Mouse (Mus musculus): Measurements from ENCODE around the gene Hivep3. TPM values are rescaled to one million over a fixed set of nuclear protein-coding genes. Genes with fewer than 3 reads are reported as not detected.

Gene Hivep3
- polyA plus RNA-seq, 1 experiment from 2014 or later = 8.2 TPM

GRCm38 (mm10) chr4:119989031-119989693, 255.6 kb downstream of the Hivep3 start:
- Histone ChIP-seq H3K27ac (replicated peaks; ENCODE audit: low read depth, low read length) (no peak overlapping the region), H3K9me3 (ENCODE audit: control insufficient read depth, low read length) (no peaks in the 10 kb centered on the region), H3K4me1 (ENCODE audit: control insufficient read depth, insufficient read depth, low read length) (no peaks in the 10 kb centered on the region), H3K4me2 (ENCODE audit: low read depth, low read length) (no peak overlapping the region), H3K27me3 (replicated peaks; ENCODE audit: control insufficient read depth, insufficient read depth, low read length) (no peaks in the 10 kb centered on the region), H3K36me3 (ENCODE audit: control insufficient read depth, insufficient read depth, low read length) (no peaks in the 10 kb centered on the region), H3K4me3 (ENCODE audit: low read depth, low read length) (no peak overlapping the region), H3K9ac (ENCODE audit: low read depth, low read length) (no peak overlapping the region)
- 70% methylated on average over 3 of the region's 3 CpGs for WGBS
- ATAC-seq (ENCODE audit: low read depth) (no peak), DNase-seq (ENCODE audit: low spot score) (no peak)

- H3K27me3 ChIP-seq (replicated peaks; ENCODE audit: control insufficient read depth, insufficient read depth, low read length) = no peaks in the 10 kb centered on the region
- WGBS = 78% methylated on average over 3 of the region's 3 CpGs
- no peak overlapping the region for H3K9ac ChIP-seq (ENCODE audit: low read depth, low read length)
- no peaks in the 10 kb centered on the region for H3K4me1 ChIP-seq (ENCODE audit: control insufficient read depth, insufficient read depth, low read length)
- H3K27ac ChIP-seq (replicated peaks; ENCODE audit: low read depth, low read length) = no peak overlapping the region
- H3K4me2 ChIP-seq (ENCODE audit: low read depth, low read length) = no peak overlapping the region
- no peaks in the 10 kb centered on the region for H3K9me3 ChIP-seq (ENCODE audit: control insufficient read depth, low read length)
- DNase-seq (ENCODE audit: low spot score) = no peak
- ATAC-seq (ENCODE audit: low read depth) = no peak
- no peaks in the 10 kb centered on the region for H3K36me3 ChIP-seq (ENCODE audit: control insufficient read depth, insufficient read depth, low read length)
- H3K4me3 ChIP-seq (ENCODE audit: low read depth, low read length) = no peak overlapping the region
Measured at GRCm38 (mm10) chr4:119990346-119990745, 256.8 kb downstream of the Hivep3 start.

GRCm38 (mm10) chr4:119990841-119991240, 257.3 kb downstream of the Hivep3 start:
- Histone ChIP-seq H3K27ac (replicated peaks; ENCODE audit: low read depth, low read length) (no peak overlapping the region), H3K9ac (ENCODE audit: low read depth, low read length) (no peak overlapping the region), H3K4me1 (ENCODE audit: control insufficient read depth, insufficient read depth, low read length) (no peaks in the 10 kb centered on the region), H3K4me2 (ENCODE audit: low read depth, low read length) (no peak overlapping the region), H3K9me3 (ENCODE audit: control insufficient read depth, low read length) (no peaks in the 10 kb centered on the region), H3K4me3 (ENCODE audit: low read depth, low read length) (no peak overlapping the region), H3K27me3 (replicated peaks; ENCODE audit: control insufficient read depth, insufficient read depth, low read length) (no peaks in the 10 kb centered on the region), H3K36me3 (ENCODE audit: control insufficient read depth, insufficient read depth, low read length) (no peaks in the 10 kb centered on the region)
- ATAC-seq (ENCODE audit: low read depth) = no peak
- WGBS = 82% methylated on average over 3 of the region's 3 CpGs
- DNase-seq (ENCODE audit: low spot score) = no peak

- Histone ChIP-seq H3K4me1 (ENCODE audit: control insufficient read depth, insufficient read depth, low read length) (no peaks in the 10 kb centered on the region), H3K4me2 (ENCODE audit: low read depth, low read length) (no peak overlapping the region), H3K4me3 (ENCODE audit: low read depth, low read length) (no peak overlapping the region), H3K9ac (ENCODE audit: low read depth, low read length) (no peak overlapping the region), H3K9me3 (ENCODE audit: control insufficient read depth, low read length) (no peaks in the 10 kb centered on the region), H3K27me3 (replicated peaks; ENCODE audit: control insufficient read depth, insufficient read depth, low read length) (no peaks in the 10 kb centered on the region), H3K36me3 (ENCODE audit: control insufficient read depth, insufficient read depth, low read length) (no peaks in the 10 kb centered on the region), H3K27ac (replicated peaks; ENCODE audit: low read depth, low read length) (no peak overlapping the region)
- DNase-seq (ENCODE audit: low spot score) (no peak), ATAC-seq (ENCODE audit: low read depth) (no peak)
- WGBS = 60% methylated on average over 4 of the region's 4 CpGs
Measured at GRCm38 (mm10) chr4:119991758-119992157, 258.2 kb downstream of the Hivep3 start.

GRCm38 (mm10) chr4:119996377-119996776, 262.8 kb downstream of the Hivep3 start:
- Histone ChIP-seq H3K4me2 (ENCODE audit: low read depth, low read length) (no peak overlapping the region), H3K4me3 (ENCODE audit: low read depth, low read length) (no peak overlapping the region), H3K9me3 (ENCODE audit: control insufficient read depth, low read length) (no peaks in the 10 kb centered on the region), H3K27ac (replicated peaks; ENCODE audit: low read depth, low read length) (no peak overlapping the region), H3K4me1 (ENCODE audit: control insufficient read depth, insufficient read depth, low read length) (no peaks in the 10 kb centered on the region), H3K9ac (ENCODE audit: low read depth, low read length) (no peak overlapping the region), H3K27me3 (replicated peaks; ENCODE audit: control insufficient read depth, insufficient read depth, low read length) (no peaks in the 10 kb centered on the region), H3K36me3 (ENCODE audit: control insufficient read depth, insufficient read depth, low read length) (no peaks in the 10 kb centered on the region)
- DNase-seq (ENCODE audit: low spot score) = no peak
- 92% methylated on average over 1 of the region's 1 CpGs for WGBS
- ATAC-seq (ENCODE audit: low read depth) = no peak

GRCm38 (mm10) chr4:119997351-119997750, 263.8 kb downstream of the Hivep3 start:
- H3K9ac ChIP-seq (ENCODE audit: low read depth, low read length) = no peak overlapping the region
- no peaks in the 10 kb centered on the region for H3K9me3 ChIP-seq (ENCODE audit: control insufficient read depth, low read length)
- no peak for ATAC-seq (ENCODE audit: low read depth)
- no peak overlapping the region for H3K4me3 ChIP-seq (ENCODE audit: low read depth, low read length)
- DNase-seq (ENCODE audit: low spot score) = no peak
- no peak overlapping the region for H3K4me2 ChIP-seq (ENCODE audit: low read depth, low read length)
- H3K27me3 ChIP-seq (replicated peaks; ENCODE audit: control insufficient read depth, insufficient read depth, low read length) = no peaks in the 10 kb centered on the region
- whole genome bisulfite sequencing = 84% methylated on average over 7 of the region's 7 CpGs
- no peaks in the 10 kb centered on the region for H3K36me3 ChIP-seq (ENCODE audit: control insufficient read depth, insufficient read depth, low read length)
- H3K27ac ChIP-seq (replicated peaks; ENCODE audit: low read depth, low read length) = no peak overlapping the region
- no peaks in the 10 kb centered on the region for H3K4me1 ChIP-seq (ENCODE audit: control insufficient read depth, insufficient read depth, low read length)

GRCm38 (mm10) chr4:119998911-119999310, 265.3 kb downstream of the Hivep3 start:
- ATAC-seq (ENCODE audit: low read depth) = no peak
- H3K4me1 ChIP-seq (ENCODE audit: control insufficient read depth, insufficient read depth, low read length) = no peaks in the 10 kb centered on the region

GRCm38 (mm10) chr4:120000881-120001280, 267.3 kb downstream of the Hivep3 start:
- DNase-seq (ENCODE audit: low spot score) = no peak
- Histone ChIP-seq H3K9ac (ENCODE audit: low read depth, low read length) (peak overlapping the region; percentile 16; the same call in 1 of the 2 replicates), H3K36me3 (ENCODE audit: control insufficient read depth, insufficient read depth, low read length) (no peaks in the 10 kb centered on the region), H3K9me3 (ENCODE audit: control insufficient read depth, low read length) (no peaks in the 10 kb centered on the region), H3K4me1 (ENCODE audit: control insufficient read depth, insufficient read depth, low read length) (no peaks in the 10 kb centered on the region), H3K27ac (replicated peaks; ENCODE audit: low read depth, low read length) (no peak overlapping the region), H3K27me3 (replicated peaks; ENCODE audit: control insufficient read depth, insufficient read depth, low read length) (no peaks in the 10 kb centered on the region), H3K4me2 (ENCODE audit: low read depth, low read length) (no peak overlapping the region), H3K4me3 (ENCODE audit: low read depth, low read length) (no peak overlapping the region)
- 58% methylated on average over 7 of the region's 7 CpGs for WGBS
- ATAC-seq (ENCODE audit: low read depth) = no peak

More at GRCm38 (mm10) chr4:119998911-119999310, 265.3 kb downstream of the Hivep3 start:
- Histone ChIP-seq H3K4me3 (ENCODE audit: low read depth, low read length) (no peak overlapping the region), H3K27me3 (replicated peaks; ENCODE audit: control insufficient read depth, insufficient read depth, low read length) (no peaks in the 10 kb centered on the region), H3K27ac (replicated peaks; ENCODE audit: low read depth, low read length) (no peak overlapping the region), H3K4me2 (ENCODE audit: low read depth, low read length) (no peak overlapping the region), H3K9ac (ENCODE audit: low read depth, low read length) (no peak overlapping the region), H3K9me3 (ENCODE audit: control insufficient read depth, low read length) (no peaks in the 10 kb centered on the region), H3K36me3 (ENCODE audit: control insufficient read depth, insufficient read depth, low read length) (no peaks in the 10 kb centered on the region)
- WGBS = 48% methylated on average over 5 of the region's 5 CpGs
- no peak for DNase-seq (ENCODE audit: low spot score)

GRCm38 (mm10) chr4:120003006-120003405, 269.4 kb downstream of the Hivep3 start:
- ATAC-seq (ENCODE audit: low read depth) (no peak), DNase-seq (ENCODE audit: low spot score) (no peak)
- Histone ChIP-seq H3K4me3 (ENCODE audit: low read depth, low read length) (no peak overlapping the region), H3K27me3 (replicated peaks; ENCODE audit: control insufficient read depth, insufficient read depth, low read length) (no peaks in the 10 kb centered on the region), H3K27ac (replicated peaks; ENCODE audit: low read depth, low read length) (no peak overlapping the region), H3K9me3 (ENCODE audit: control insufficient read depth, low read length) (no peaks in the 10 kb centered on the region), H3K9ac (ENCODE audit: low read depth, low read length) (no peak overlapping the region), H3K36me3 (ENCODE audit: control insufficient read depth, insufficient read depth, low read length) (no peaks in the 10 kb centered on the region), H3K4me1 (ENCODE audit: control insufficient read depth, insufficient read depth, low read length) (no peaks in the 10 kb centered on the region), H3K4me2 (ENCODE audit: low read depth, low read length) (no peak overlapping the region)
- 38% methylated on average over 3 of the region's 3 CpGs for WGBS
